14 mouse cellular contexts compared by ENCODE assay signal in genomic region chr17:73893207-73893606, GRCm38 (mm10). TPM values are rescaled to one million over a fixed set of nuclear protein-coding genes. Genes with fewer than 3 reads are reported as not detected.
DNase-seq lines count a peak whose midpoint lies in the region; ATAC-seq lines count a peak whose summit lies in the region.
"Had no signal": no experiment of that assay in that cellular context is flagged by ENCODE, and none has a peak within 500 bp of the region (broad histone marks: within the 10 kb centered on the region; RNA-seq: fewer than 3 reads in every experiment).

No protein-coding gene starts in this region.

- peak; percentile 82 for DNase-seq in heart, adult 11 months
- DNase-seq in heart, postnatal 14 days = no peak
- peak; percentile 25 for DNase-seq in MEL-GATA-1-ER (ENCODE audit: extremely low read depth, low read depth)
- peak; percentile 15 for DNase-seq in fibroblast of lung, adult 2 months (ENCODE audit: low read depth)
- no peak for DNase-seq in left cerebral cortex, postnatal 14 days (ENCODE audit: low spot score in 2 of 2)
- DNase-seq in gastrocnemius, postnatal 4 days (ENCODE audit: low spot score in 2 of 2) = no peak
- DNase-seq in lung, postnatal 36 days = no peak
- DNase-seq: cerebellum, adult 2 months; kidney, adult 2 months; kidney, postnatal 36 days; lung, postnatal 14 days; retina, postnatal 1 day had no signal

- peak; percentile 58 for ATAC-seq in monocyte, adult 5-6 weeks (replicated peaks; ENCODE audit: insufficient number of reproducible peaks, low FRiP score, low TSS enrichment, poor library complexity, severe bottlenecking)
- ATAC-seq: midbrain, embryonic 15.5 days had no signal

- intact Hi-C loops in heart, postnatal 14 days (cut with DNase I) = loop anchor here (5.0 to 10.0 kb wide), 3 partner anchors 79 to 299 kb away; no protein-coding TSS in a partner anchor
- intact Hi-C loops in left cerebral cortex, postnatal 14 days (cut with DNase I) = no loop called here

RNA-seq across cellular contexts. Expression of gene Xdh, which starts 56.8 kb away (rescaled TPM):
- 10 to 100 TPM; 40.6 to 66.0 TPM for total RNA-seq in heart, postnatal 14 days (2021)
- total RNA-seq in monocyte, adult 5-6 weeks (2017) = 292 to 373 TPM (median 293 TPM) in 3 replicates
- under 1 TPM; 0.77 to 0.99 TPM for total RNA-seq in left cerebral cortex, postnatal 14 days (2021)
- total RNA-seq in gastrocnemius, postnatal 4 days (2021) = 1 to 10 TPM; 5.6 to 7.6 TPM

Comparison
In these comparisons a context has a peak if more than half of its experiments do, and no peak if none do; other contexts are left out.
1. DNase-seq: peak in heart, adult 11 months (single experiment), MEL-GATA-1-ER (single experiment) and fibroblast of lung, adult 2 months (single experiment); none in heart, postnatal 14 days (0 of 2), left cerebral cortex, postnatal 14 days (0 of 2), gastrocnemius, postnatal 4 days (0 of 2) and lung, postnatal 36 days (single experiment).
2. RNA of gene Xdh, which starts 56.8 kb away (total RNA-seq): 292 to 373 TPM in monocyte, adult 5-6 weeks and 40.6 to 66.0 TPM in heart, postnatal 14 days; 5.6 to 7.6 TPM in gastrocnemius, postnatal 4 days and 0.77 to 0.99 TPM in left cerebral cortex, postnatal 14 days; every median in the first group is over 4 times any median in the second.